8 mouse cellular contexts compared by ENCODE assay signal in the genomic region with DNA sequence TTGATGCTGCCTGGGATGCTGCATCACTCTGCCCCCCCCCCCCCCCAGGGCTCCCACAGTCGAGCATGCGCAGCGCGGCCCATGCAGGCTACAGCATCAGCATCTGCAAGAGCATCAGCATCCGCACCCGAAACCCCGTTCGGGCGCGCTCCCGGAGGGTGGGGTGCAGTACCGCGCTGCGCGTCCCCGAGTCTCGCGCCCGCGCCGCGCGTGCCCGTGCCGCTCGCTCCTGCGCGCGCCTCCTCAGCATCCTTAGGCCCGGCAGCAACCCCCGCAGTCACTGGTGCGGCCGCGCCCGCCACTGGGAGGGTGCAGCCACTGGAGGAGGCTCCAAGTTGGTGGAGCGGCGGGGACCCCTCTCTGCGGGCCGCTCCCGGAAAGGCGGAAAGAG. TPM values are rescaled to one million over a fixed set of nuclear protein-coding genes. Genes with fewer than 3 reads are reported as not detected.
DNase-seq lines count a peak whose midpoint lies in the region; ATAC-seq lines count a peak whose summit lies in the region.

Gene Adam23 (plus strand): TSS at position 236 of the 391 bp plus-strand sequence.

- H3K27ac ChIP-seq in heart, embryonic 10.5 days = peak within 1 kb of the TSS; percentile 78
- peak within 1 kb of the TSS; percentile 40; the same call in 1 of the 2 replicates for H3K27ac ChIP-seq in forebrain, embryonic 14.5 days (ENCODE audit: low read depth, low read length)
- peak within 1 kb of the TSS; percentile 85 for H3K27ac ChIP-seq in hindbrain, embryonic 13.5 days

- H3K4me2 ChIP-seq in forebrain, embryonic 14.5 days (ENCODE audit: low read length) = peak within 1 kb of the TSS; percentile 98
- H3K4me2 ChIP-seq in hindbrain, embryonic 13.5 days = peak within 1 kb of the TSS; percentile 90

- peaks cover 58% of the 10 kb centered on the region for H3K27me3 ChIP-seq in heart, embryonic 10.5 days (ENCODE audit: insufficient read depth, poor library complexity, severe bottlenecking)
- H3K27me3 ChIP-seq in forebrain, embryonic 14.5 days (replicated peaks; ENCODE audit: control insufficient read depth, insufficient read depth, low read length) = no peaks in the 10 kb centered on the region
- H3K27me3 ChIP-seq in hindbrain, embryonic 13.5 days = no peaks in the 10 kb centered on the region

- intact Hi-C loops in left cerebral cortex, postnatal 4 days (cut with DNase I) = loop anchor here (10.0 kb wide), 1 partner anchor 171 kb away; the partner anchor contains the start of gene Zdbf2

- H3K4me1 ChIP-seq in heart, embryonic 10.5 days = peaks cover 12% of the 10 kb centered on the region
- 0 out of 2 replicates have a peak, but pooled peaks cover 3% of the 10 kb centered on the region for H3K4me1 ChIP-seq in forebrain, embryonic 14.5 days (ENCODE audit: control insufficient read depth, insufficient read depth, low read length)
- peaks cover 14% of the 10 kb centered on the region; the same call in 1 of the 2 replicates for H3K4me1 ChIP-seq in hindbrain, embryonic 13.5 days (replicated peaks)

- no peaks in the 10 kb centered on the region for H3K9me3 ChIP-seq in heart, embryonic 10.5 days
- H3K9me3 ChIP-seq in forebrain, embryonic 14.5 days (replicated peaks; ENCODE audit: control insufficient read depth, low read length) = no peaks in the 10 kb centered on the region
- no peaks in the 10 kb centered on the region for H3K9me3 ChIP-seq in hindbrain, embryonic 13.5 days

- no peaks in the 10 kb centered on the region for H3K36me3 ChIP-seq in heart, embryonic 10.5 days
- 0 out of 2 replicates have a peak, but pooled peaks cover 4% of the 10 kb centered on the region for H3K36me3 ChIP-seq in forebrain, embryonic 14.5 days (ENCODE audit: control insufficient read depth, insufficient read depth, low read length)
- no peaks in the 10 kb centered on the region for H3K36me3 ChIP-seq in hindbrain, embryonic 13.5 days

- H3K4me3 ChIP-seq in heart, embryonic 10.5 days = peak within 1 kb of the TSS; percentile 83
- H3K4me3 ChIP-seq in forebrain, embryonic 14.5 days (ENCODE audit: low read depth, low read length) = peak within 1 kb of the TSS; percentile 82
- H3K4me3 ChIP-seq in hindbrain, embryonic 13.5 days = peak within 1 kb of the TSS; percentile 81

- WGBS in heart, embryonic 10.5 days = under 1% methylated on average over 38 of the region's 41 CpGs
- WGBS in forebrain, embryonic 14.5 days = under 1% methylated on average over 38 of the region's 41 CpGs
- whole genome bisulfite sequencing in hindbrain, embryonic 13.5 days = under 1% methylated on average over 32 of the region's 41 CpGs

- peak; percentile 87 for ATAC-seq in cerebellum, adult (ENCODE audit: insufficient number of reproducible peaks, low FRiP score, low TSS enrichment)
- peak; percentile 91 for ATAC-seq in forebrain, embryonic 14.5 days
- peak; percentile 91 for ATAC-seq in hindbrain, embryonic 13.5 days (ENCODE audit: low FRiP score)

- peak within 1 kb of the TSS; percentile 90 for H3K9ac ChIP-seq in forebrain, embryonic 14.5 days (ENCODE audit: low read length)
- peak within 1 kb of the TSS; percentile 93 for H3K9ac ChIP-seq in hindbrain, embryonic 13.5 days

- DNase-seq in heart, embryonic 10.5 days (ENCODE audit: low spot score) = no peak
- DNase-seq in heart, adult 8-10 months (ENCODE audit: low spot score) = no peak
- peak; percentile 85 for DNase-seq in forebrain, embryonic 14.5 days (ENCODE audit: low spot score)
- DNase-seq in left cerebral cortex, postnatal 4 days = peak; percentile 70
- DNase-seq in neural tube, embryonic 10.5 days (ENCODE audit: extremely low spot score, low spot score) = peak; percentile 71
- peak; percentile 8 to 9 for DNase-seq in urinary bladder, postnatal 36 days (ENCODE audit: low spot score in 2 of 2)

RNA-seq across cellular contexts. Expression of gene Adam23, which starts in this region (rescaled TPM):
- 0.85 and 1.9 TPM in 2 replicates for polyA plus RNA-seq in heart, embryonic 10.5 days (2016; fragmentation: Nextera tagmentation; extraction: Ambion mirVana)
- total RNA-seq in heart, adult 8-10 months (2022) = 1 to 10 TPM; 1.9 to 2.8 (median 2.0) TPM
- 6.6 and 8.2 TPM in 2 replicates for polyA plus RNA-seq in forebrain, embryonic 14.5 days (2014; fragmentation: Nextera tagmentation; extraction: Ambion mirVana)
- 12.0 and 13.3 TPM in 2 replicates for polyA plus RNA-seq in hindbrain, embryonic 13.5 days (2015; fragmentation: Nextera tagmentation; extraction: Ambion mirVana)
- 100 to 1,000 TPM; 130 to 142 TPM for total RNA-seq in left cerebral cortex, postnatal 4 days (2021)

Comparison
In these comparisons a context has a peak if more than half of its experiments do, and no peak if none do; other contexts are left out.
1. RNA of gene Adam23 (total RNA-seq): 130 to 142 TPM in left cerebral cortex, postnatal 4 days; 1.9 to 2.8 TPM in heart, adult 8-10 months; every median in the first group is over 10 times any median in the second.
2. DNase-seq: peak in forebrain, embryonic 14.5 days (single experiment), left cerebral cortex, postnatal 4 days (single experiment), neural tube, embryonic 10.5 days (single experiment) and urinary bladder, postnatal 36 days (2 of 2); none in heart, embryonic 10.5 days (single experiment) and heart, adult 8-10 months (single experiment).
3. Peak in every context shown above with its lines, with median percentiles within 50 percentile points of each other: H3K27ac ChIP-seq, H3K4me3 ChIP-seq and ATAC-seq.